Mouse (Mus musculus) liver, embryonic 12.5 days (tissue): Measurements from ENCODE around the gene Tchhl1. TPM values are rescaled to one million over a fixed set of nuclear protein-coding genes. Genes with fewer than 3 reads are reported as not detected.
A peak's percentile ranks its signal among the peaks of the same experiment; 100 is the strongest.
"Not testable (repeated sequence)": the region's sequence is repeated elsewhere in the genome, so short reads cannot be mapped to it uniquely, and the experiment has no call there.

Experiments used
- ATAC-seq: fragments of 200-750 bp; cut with Nextera tagmentation; 2 replicates; pipeline ENCODE4 v1.8.0; 2017; ENCODE audit warnings: moderate number of reproducible peaks, mild to moderate bottlenecking, moderate library complexity
- H3K27ac ChIP-seq: fragments of 300-500 bp; sonication (generic); 2 replicates; pipeline ENCODE4 v1.5.1; 2016; ENCODE audit warnings: mild to moderate bottlenecking
- H3K27me3 ChIP-seq: fragments of 300-500 bp; sonication (generic); replicated peaks from 2 replicates; pipeline ENCODE4 v1.6.1; 2016; ENCODE audit warnings: mild to moderate bottlenecking, moderate library complexity
- H3K36me3 ChIP-seq: fragments of 300-500 bp; sonication (generic); 2 replicates; pipeline ENCODE4 v1.6.1; 2016; ENCODE audit warnings: mild to moderate bottlenecking, moderate library complexity
- H3K4me1 ChIP-seq: fragments of 300-500 bp; sonication (generic); 2 replicates; pipeline ENCODE4 v1.6.1; 2016
- H3K4me2 ChIP-seq: fragments of 300-500 bp; sonication (generic); 2 replicates; pipeline ENCODE4 v1.6.1; 2016; ENCODE audit warnings: mild to moderate bottlenecking, moderate library complexity
- H3K4me3 ChIP-seq: fragments of 300-500 bp; sonication (generic); 2 replicates; pipeline ENCODE4 v1.5.1; 2016; ENCODE audit warnings: mild to moderate bottlenecking, moderate library complexity
- H3K9ac ChIP-seq: fragments of 300-500 bp; sonication (generic); 2 replicates; pipeline ENCODE4 v1.6.1; 2016; ENCODE audit warnings: mild to moderate bottlenecking, moderate library complexity
- H3K9me3 ChIP-seq: fragments of 300-500 bp; sonication (generic); replicated peaks from 2 replicates; pipeline ENCODE4 v1.6.1; 2016; ENCODE audit warnings: mild to moderate bottlenecking, moderate library complexity
- WGBS: fragments of 180-500 bp; shearing (Covaris S2); methylation state at CpG from one replicate; pipeline ENCODE4 v1.1.7; 2016; ENCODE audit not compliant: insufficient replicate concordance; 5-methylcytosine and 5-hydroxymethylcytosine counted together
- polyA plus RNA-seq: library from polyadenylated mRNA; unstranded; fragments of >200 nt; fragmentation: Nextera tagmentation; extraction: Ambion mirVana; gene quantifications from 2 replicates; pipeline ENCODE4 v1.2.1, GENCODE M21; 2016

Gene Tchhl1
- polyA plus RNA-seq, 1 experiment from 2014 or later: not detected

DNA sequence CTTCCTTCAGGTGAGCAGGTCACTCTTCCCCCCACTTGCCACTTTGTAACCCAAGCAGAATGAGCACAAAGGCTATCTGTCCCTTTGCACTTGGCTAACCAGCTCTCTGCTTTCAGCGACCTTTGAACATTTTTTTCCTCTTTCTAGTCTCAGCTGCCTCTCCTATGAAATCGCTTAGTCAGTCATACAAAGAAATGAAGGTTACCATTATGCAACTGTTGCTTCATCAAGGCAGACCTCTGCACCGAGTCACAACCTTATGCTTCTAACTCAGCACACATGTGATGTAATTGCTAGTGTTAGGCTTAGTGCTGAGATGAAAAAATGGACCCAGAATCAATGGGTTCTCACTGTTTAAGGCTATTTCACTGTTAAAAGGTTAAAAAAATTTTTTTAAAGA lies 1.1 kb downstream of the Tchhl1 start:
- no peak for ATAC-seq
- H3K27ac ChIP-seq: no peak overlapping the region
- H3K36me3 ChIP-seq: no peaks in the 10 kb centered on the region
- H3K9ac ChIP-seq: no peak overlapping the region
- no peaks in the 10 kb centered on the region for H3K27me3 ChIP-seq
- H3K4me2 ChIP-seq: no peak overlapping the region
- H3K9me3 ChIP-seq: no peaks in the 10 kb centered on the region
- H3K4me1 ChIP-seq: no peaks in the 10 kb centered on the region
- 65% methylated on average over 3 of the region's 3 CpGs for WGBS
- H3K4me3 ChIP-seq: no peak overlapping the region

DNA sequence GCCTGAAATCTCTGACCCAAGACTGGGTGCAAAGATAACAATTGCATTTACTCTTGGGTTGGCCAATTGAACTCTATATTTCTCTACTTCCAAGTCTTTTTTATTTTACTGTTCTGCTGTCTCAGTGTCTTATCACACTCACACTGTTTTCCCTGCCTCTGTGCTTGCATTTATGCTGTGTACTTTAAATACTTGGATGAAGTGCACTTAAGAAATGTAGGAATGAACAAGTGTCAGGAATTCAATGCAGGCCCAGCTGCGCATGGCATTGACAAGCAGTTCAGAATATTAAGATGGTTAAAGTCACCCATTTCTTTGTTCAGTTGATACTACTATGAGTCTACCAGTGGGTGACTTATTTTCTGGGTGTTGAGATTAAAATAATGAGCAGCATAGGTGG lies 11.5 kb downstream of the Tchhl1 start:
- Histone ChIP-seq H3K9ac (no peak overlapping the region), H3K4me2 (no peak overlapping the region), H3K27me3 (no peaks in the 10 kb centered on the region), H3K4me1 (no peaks in the 10 kb centered on the region), H3K27ac (no peak overlapping the region), H3K9me3 (no peaks in the 10 kb centered on the region), H3K4me3 (no peak overlapping the region), H3K36me3 (no peaks in the 10 kb centered on the region)
- no peak for ATAC-seq
- 74% methylated on average over 1 of the region's 1 CpGs for WGBS

DNA sequence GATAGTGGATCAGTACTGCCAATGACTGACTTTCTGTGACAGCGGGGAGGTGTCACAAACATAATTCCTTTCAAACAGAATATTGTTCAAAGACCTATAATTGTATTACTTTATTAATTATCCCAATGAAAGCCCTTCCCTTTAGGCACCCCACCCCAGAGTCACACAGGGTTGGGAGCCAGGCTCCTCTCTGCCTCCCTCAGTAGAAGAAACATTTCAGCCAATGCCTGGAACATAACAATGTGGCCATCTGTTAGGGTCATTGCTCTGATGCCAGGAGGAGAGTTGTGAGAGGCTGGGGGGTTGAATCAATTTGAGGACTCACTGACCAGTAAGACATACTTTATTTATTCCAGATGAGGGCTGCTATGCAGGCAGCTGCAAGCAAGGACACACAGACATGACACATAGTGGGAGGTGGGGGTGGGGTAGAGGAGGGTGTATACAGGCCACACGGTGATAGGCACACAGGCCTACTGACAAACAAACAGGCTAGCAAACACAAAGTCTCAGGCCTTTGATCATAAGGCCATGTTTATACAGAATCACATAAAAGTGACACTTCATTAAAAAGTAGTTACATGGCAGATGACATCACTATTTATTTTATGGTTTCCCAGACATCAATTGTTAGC lies 13.5 kb downstream of the Tchhl1 start:
- Histone ChIP-seq H3K9ac (no peak overlapping the region), H3K4me2 (no peak overlapping the region), H3K36me3 (no peaks in the 10 kb centered on the region), H3K4me1 (no peaks in the 10 kb centered on the region), H3K4me3 (no peak overlapping the region), H3K9me3 (no peaks in the 10 kb centered on the region), H3K27me3 (no peaks in the 10 kb centered on the region), H3K27ac (no peak overlapping the region)
- 73% methylated on average over 2 of the region's 2 CpGs for WGBS
- ATAC-seq: no peak

DNA sequence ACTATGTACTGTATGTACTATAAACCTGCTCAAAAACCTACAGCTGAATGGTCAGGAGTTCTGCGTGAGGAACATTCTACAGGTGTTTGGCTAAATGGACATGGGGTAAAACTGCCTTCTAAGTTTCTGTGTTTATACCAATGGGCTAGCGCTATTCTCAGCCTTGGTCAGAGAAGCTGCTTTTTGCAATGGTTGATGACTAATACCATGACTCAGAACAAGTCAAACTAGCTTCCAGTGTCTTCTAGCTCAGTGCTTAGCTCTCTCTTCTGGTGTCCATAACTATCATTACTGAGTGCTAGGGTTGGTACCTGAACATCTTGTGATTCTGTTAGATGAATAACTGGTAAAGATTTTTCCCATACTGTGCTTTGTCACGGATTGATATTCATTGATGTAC lies 17.1 kb downstream of the Tchhl1 start:
- no peak for ATAC-seq
- H3K27me3 ChIP-seq: no peaks in the 10 kb centered on the region
- H3K9me3 ChIP-seq: no peaks in the 10 kb centered on the region
- no peak overlapping the region for H3K9ac ChIP-seq
- H3K36me3 ChIP-seq: no peaks in the 10 kb centered on the region
- no peak overlapping the region for H3K27ac ChIP-seq
- no peak overlapping the region for H3K4me3 ChIP-seq
- WGBS: 72% methylated on average over 3 of the region's 3 CpGs
- no peaks in the 10 kb centered on the region for H3K4me1 ChIP-seq
- H3K4me2 ChIP-seq: no peak overlapping the region

GRCm38 (mm10) chr3:93488541-93488940 lies 20.0 kb downstream of the Tchhl1 start:
- no peaks in the 10 kb centered on the region for H3K36me3 ChIP-seq
- ATAC-seq: no peak
- H3K9ac ChIP-seq: no peak overlapping the region
- H3K4me3 ChIP-seq: no peak overlapping the region
- no peak overlapping the region for H3K27ac ChIP-seq
- no peak overlapping the region for H3K4me2 ChIP-seq
- no peaks in the 10 kb centered on the region for H3K4me1 ChIP-seq
- 76% methylated on average over 2 of the region's 2 CpGs for WGBS
- no peaks in the 10 kb centered on the region for H3K9me3 ChIP-seq
- H3K27me3 ChIP-seq: no peaks in the 10 kb centered on the region

- 59% methylated on average over 3 of the region's 3 CpGs for WGBS
- Histone ChIP-seq H3K9me3 (no peaks in the 10 kb centered on the region), H3K4me3 (no peak overlapping the region), H3K9ac (no peak overlapping the region), H3K4me1 (no peaks in the 10 kb centered on the region), H3K36me3 (no peaks in the 10 kb centered on the region), H3K27me3 (no peaks in the 10 kb centered on the region), H3K4me2 (no peak overlapping the region), H3K27ac (no peak overlapping the region)
- ATAC-seq: no peak
Measured at GRCm38 (mm10) chr3:93492176-93492575, 23.6 kb downstream of the Tchhl1 start.

GRCm38 (mm10) chr3:93493992-93494391 lies 25.4 kb downstream of the Tchhl1 start:
- H3K9me3 ChIP-seq: no peaks in the 10 kb centered on the region
- H3K4me1 ChIP-seq: no peaks in the 10 kb centered on the region
- peak; percentile 46 for ATAC-seq
- H3K4me2 ChIP-seq: no peak overlapping the region
- no peak overlapping the region for H3K9ac ChIP-seq
- 3% methylated on average over 4 of the region's 4 CpGs for WGBS
- no peak overlapping the region for H3K4me3 ChIP-seq
- H3K27ac ChIP-seq: no peak overlapping the region
- no peaks in the 10 kb centered on the region for H3K27me3 ChIP-seq
- no peaks in the 10 kb centered on the region for H3K36me3 ChIP-seq

- H3K4me3 ChIP-seq, ATAC-seq, H3K27me3 ChIP-seq, H3K4me1 ChIP-seq, H3K9ac ChIP-seq, H3K4me2 ChIP-seq, H3K9me3 ChIP-seq, H3K36me3 ChIP-seq, H3K27ac ChIP-seq: not testable (repeated sequence)
- 23% methylated on average over 5 of the region's 5 CpGs for WGBS
Measured at GRCm38 (mm10) chr3:93494774-93495173, 26.2 kb downstream of the Tchhl1 start.

DNA sequence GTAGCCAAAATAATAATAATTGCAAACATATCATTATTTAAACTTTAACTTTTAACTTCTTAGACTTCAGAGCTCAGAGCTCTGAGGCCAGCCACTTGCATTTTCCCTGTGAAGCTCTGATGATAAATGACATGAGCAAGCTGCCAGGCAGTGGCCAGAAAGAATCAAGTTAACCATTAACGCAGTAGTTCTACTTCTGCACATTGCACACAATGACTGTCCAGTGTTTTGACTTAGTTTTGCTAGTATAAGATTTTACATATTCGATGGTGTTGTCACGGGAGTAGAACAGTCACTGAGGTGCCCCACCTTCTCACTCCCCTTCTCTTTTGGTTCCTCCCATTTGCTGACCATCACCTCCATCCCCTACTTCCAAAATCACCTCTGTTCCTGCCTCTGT lies 28.6 kb downstream of the Tchhl1 start:
- ATAC-seq: no peak
- no peaks in the 10 kb centered on the region for H3K9me3 ChIP-seq
- no peak overlapping the region for H3K27ac ChIP-seq
- H3K4me3 ChIP-seq: no peak overlapping the region
- H3K27me3 ChIP-seq: no peaks in the 10 kb centered on the region
- H3K36me3 ChIP-seq: no peaks in the 10 kb centered on the region
- no peaks in the 10 kb centered on the region for H3K4me1 ChIP-seq
- H3K9ac ChIP-seq: no peak overlapping the region
- no peak overlapping the region for H3K4me2 ChIP-seq
- 70% methylated on average over 3 of the region's 3 CpGs for WGBS

- Histone ChIP-seq H3K9me3 (no peaks in the 10 kb centered on the region), H3K4me1 (no peaks in the 10 kb centered on the region), H3K27ac (no peak overlapping the region), H3K27me3 (no peaks in the 10 kb centered on the region), H3K36me3 (no peaks in the 10 kb centered on the region), H3K4me3 (no peak overlapping the region), H3K4me2 (no peak overlapping the region), H3K9ac (no peak overlapping the region)
- no peak for ATAC-seq
Measured at GRCm38 (mm10) chr3:93499129-93499528, 30.6 kb downstream of the Tchhl1 start.

DNA sequence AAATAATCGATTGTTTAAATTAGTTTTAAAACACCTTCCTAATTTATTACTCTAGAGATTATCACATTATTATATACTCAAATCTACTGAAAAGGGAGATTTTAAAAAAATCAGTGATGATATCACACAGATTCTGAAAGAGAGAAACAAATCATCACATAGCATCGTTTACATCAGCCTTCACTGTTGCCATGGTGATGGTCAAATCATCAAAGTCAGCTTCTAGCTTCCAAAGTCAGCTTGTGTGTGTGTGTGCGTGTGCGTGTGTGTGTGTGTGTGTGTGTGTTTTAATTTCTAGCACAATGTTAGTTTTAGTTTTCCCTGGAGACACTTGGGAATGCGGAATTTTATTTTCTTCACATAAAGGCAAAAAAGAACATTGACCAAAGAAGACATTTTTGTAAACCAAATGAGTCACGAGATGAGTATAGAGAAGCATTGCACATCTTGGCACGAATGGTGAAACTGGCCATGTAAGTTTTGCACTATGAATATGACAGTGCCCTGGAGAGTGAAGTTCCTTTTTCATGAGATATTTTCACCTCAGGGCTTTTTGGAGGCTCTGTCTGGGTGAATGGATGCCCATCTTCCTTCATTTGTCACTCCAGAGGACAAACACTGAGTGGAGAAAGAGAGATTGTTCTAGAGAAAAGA lies 36.1 kb downstream of the Tchhl1 start:
- Histone ChIP-seq H3K9me3 (no peaks in the 10 kb centered on the region), H3K4me1 (no peaks in the 10 kb centered on the region), H3K9ac (no peak overlapping the region), H3K27me3 (no peaks in the 10 kb centered on the region), H3K4me2 (no peak overlapping the region), H3K36me3 (no peaks in the 10 kb centered on the region), H3K4me3 (no peak overlapping the region), H3K27ac (no peak overlapping the region)
- no peak for ATAC-seq
- WGBS: 66% methylated on average over 7 of the region's 7 CpGs

GRCm38 (mm10) chr3:93505960-93506863 lies 37.7 kb downstream of the Tchhl1 start:
- ATAC-seq: 0 out of 2 replicates have a peak, but pooled peaks have one; percentile 44
- 26% methylated on average over 30 of the region's 30 CpGs for WGBS

More at GRCm38 (mm10) chr3:93505960-93506863, 37.7 kb downstream of the Tchhl1 start:
- H3K27me3 ChIP-seq: no peaks in the 10 kb centered on the region
- H3K4me1 ChIP-seq: no peaks in the 10 kb centered on the region
- H3K36me3 ChIP-seq: no peaks in the 10 kb centered on the region
- no peak overlapping the region for H3K4me3 ChIP-seq
- H3K4me2 ChIP-seq: peak overlapping the region; percentile 27
- no peak overlapping the region for H3K9ac ChIP-seq
- no peaks in the 10 kb centered on the region for H3K9me3 ChIP-seq
- no peak overlapping the region for H3K27ac ChIP-seq
